ENCODE assay signal across 19 mouse cellular contexts in the genomic region with DNA sequence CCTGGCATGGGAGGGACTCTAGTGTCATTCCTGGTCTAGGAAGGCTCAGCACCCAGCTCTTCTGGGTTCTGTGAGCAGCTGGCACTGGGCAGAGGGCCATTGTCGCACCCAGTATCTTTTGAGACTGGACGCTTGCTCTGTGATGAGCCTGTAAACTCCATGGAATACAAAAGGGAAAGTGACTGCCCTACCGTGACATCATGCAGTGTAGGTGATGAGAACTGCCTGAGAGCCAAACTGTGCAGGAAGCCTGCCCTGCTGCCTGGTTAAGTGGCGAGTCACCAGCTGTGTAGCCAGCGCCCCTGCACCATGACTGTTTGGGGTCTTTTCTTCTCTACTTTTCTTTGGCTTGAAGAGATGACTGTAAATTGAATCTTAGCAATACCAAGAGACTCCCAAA.
DNase-seq lines count a peak whose midpoint lies in the region; ATAC-seq and TF ChIP-seq lines count a peak whose summit lies in the region.
"Had no signal": no experiment of that assay in that cellular context is flagged by ENCODE, and none has a peak within 500 bp of the region (broad histone marks: within the 10 kb centered on the region; RNA-seq: fewer than 3 reads in every experiment).

No protein-coding gene starts in this region.

- no peak overlapping the region for H3K9ac ChIP-seq in heart, embryonic 16.5 days (ENCODE audit: low read length)
- H3K9ac ChIP-seq in stomach, embryonic 14.5 days (replicated peaks; ENCODE audit: low read depth, low read length), result 0 out of 2 replicates have a peak overlapping the region, but pooled peaks have one; percentile 10
- no peak overlapping the region for H3K9ac ChIP-seq in stomach, postnatal 0 days (ENCODE audit: low read length)
- no peak overlapping the region for H3K9ac ChIP-seq in embryonic facial prominence, embryonic 14.5 days (ENCODE audit: low read depth, low read length)
- H3K9ac ChIP-seq: forebrain, postnatal 0 days; midbrain, embryonic 15.5 days had no signal

- H3K4me2 ChIP-seq in heart, embryonic 16.5 days (ENCODE audit: low read depth, low read length), result no peak overlapping the region
- no peak overlapping the region for H3K4me2 ChIP-seq in stomach, embryonic 14.5 days (replicated peaks; ENCODE audit: low read depth, low read length)
- H3K4me2 ChIP-seq in stomach, postnatal 0 days (replicated peaks; ENCODE audit: low read depth), result no peak overlapping the region
- no peak overlapping the region for H3K4me2 ChIP-seq in embryonic facial prominence, embryonic 14.5 days (ENCODE audit: low read depth, low read length)
- H3K4me2 ChIP-seq in myocyte (ENCODE audit: low read depth), result peak overlapping the region; percentile 41
- H3K4me2 ChIP-seq: midbrain, embryonic 15.5 days had no signal

- no peak for TF ChIP-seq CTCF in stomach, postnatal 0 days (IDR thresholded peaks at IDR 0.05; ENCODE audit: low read depth)

- no peak for ATAC-seq in heart, embryonic 16.5 days (replicated peaks; ENCODE audit: extremely low read depth, insufficient read depth, low FRiP score)
- ATAC-seq in stomach, embryonic 14.5 days (ENCODE audit: insufficient number of reproducible peaks, insufficient read depth, low FRiP score, low read depth), result no peak
- no peak for ATAC-seq in stomach, postnatal 0 days (ENCODE audit: low FRiP score, low TSS enrichment)
- ATAC-seq in embryonic facial prominence, embryonic 14.5 days (ENCODE audit: low read depth), result no peak
- ATAC-seq: forebrain, postnatal 0 days; lung, postnatal 0 days; midbrain, embryonic 15.5 days; Patski had no signal

- no peaks in the 10 kb centered on the region for H3K36me3 ChIP-seq in heart, embryonic 16.5 days (ENCODE audit: control insufficient read depth, insufficient read depth)
- H3K36me3 ChIP-seq in stomach, embryonic 14.5 days (ENCODE audit: control insufficient read depth, insufficient read depth, low read length), result no peaks in the 10 kb centered on the region
- H3K36me3 ChIP-seq in stomach, postnatal 0 days (ENCODE audit: control insufficient read depth, insufficient read depth, low read length), result no peaks in the 10 kb centered on the region
- no peaks in the 10 kb centered on the region for H3K36me3 ChIP-seq in embryonic facial prominence, embryonic 14.5 days (ENCODE audit: control insufficient read depth, insufficient read depth, low read length)
- no peaks in the 10 kb centered on the region for H3K36me3 ChIP-seq in myocyte (ENCODE audit: control insufficient read depth, insufficient read depth)
- H3K36me3 ChIP-seq: midbrain, embryonic 15.5 days had no signal

- no peak for TF ChIP-seq EP300 in stomach, postnatal 0 days (optimal IDR thresholded peaks at IDR 0.05)

- no peaks in the 10 kb centered on the region for H3K27me3 ChIP-seq in heart, embryonic 16.5 days (ENCODE audit: control insufficient read depth, insufficient read depth, low read length)
- H3K27me3 ChIP-seq in stomach, embryonic 14.5 days (ENCODE audit: control insufficient read depth, insufficient read depth, low read length), result no peaks in the 10 kb centered on the region
- H3K27me3 ChIP-seq in stomach, postnatal 0 days (ENCODE audit: control insufficient read depth, insufficient read depth, low read length), result no peaks in the 10 kb centered on the region
- no peaks in the 10 kb centered on the region for H3K27me3 ChIP-seq in embryonic facial prominence, embryonic 14.5 days (replicated peaks; ENCODE audit: control insufficient read depth, insufficient read depth, low read length)
- no peaks in the 10 kb centered on the region for H3K27me3 ChIP-seq in myocyte (ENCODE audit: control insufficient read depth, insufficient read depth, insufficient read length)
- H3K27me3 ChIP-seq: midbrain, embryonic 15.5 days; Patski had no signal

- no peaks in the 10 kb centered on the region for H3K79me2 ChIP-seq in myocyte (ENCODE audit: control insufficient read depth, insufficient read depth)

- no peak for TF ChIP-seq POLR2A in myocyte (IDR thresholded peaks at IDR 0.05; ENCODE audit: insufficient read length, low read depth)

- H3K9me3 ChIP-seq in heart, embryonic 16.5 days (replicated peaks; ENCODE audit: control insufficient read depth, low read length), result no peaks in the 10 kb centered on the region
- H3K9me3 ChIP-seq in stomach, embryonic 14.5 days (ENCODE audit: control insufficient read depth, low read depth, low read length), result no peaks in the 10 kb centered on the region
- no peaks in the 10 kb centered on the region for H3K9me3 ChIP-seq in stomach, postnatal 0 days (ENCODE audit: control insufficient read depth, low read length)
- no peaks in the 10 kb centered on the region for H3K9me3 ChIP-seq in embryonic facial prominence, embryonic 14.5 days (ENCODE audit: control insufficient read depth, low read length)
- H3K9me3 ChIP-seq: midbrain, embryonic 15.5 days had no signal

- no peak overlapping the region for H3K4me3 ChIP-seq in heart, embryonic 16.5 days (ENCODE audit: low read length)
- no peak overlapping the region for H3K4me3 ChIP-seq in stomach, embryonic 14.5 days (ENCODE audit: low read depth, low read length)
- no peak overlapping the region for H3K4me3 ChIP-seq in stomach, postnatal 0 days (ENCODE audit: low read depth, low read length)
- no peak overlapping the region for H3K4me3 ChIP-seq in embryonic facial prominence, embryonic 14.5 days (ENCODE audit: low read depth, low read length)
- H3K4me3 ChIP-seq in myocyte, result no peak overlapping the region
- H3K4me3 ChIP-seq: midbrain, embryonic 15.5 days had no signal

- H3K4me1 ChIP-seq in heart, embryonic 16.5 days (ENCODE audit: control insufficient read depth, insufficient read depth, low read length), result peaks cover 29% of the 10 kb centered on the region
- H3K4me1 ChIP-seq in stomach, embryonic 14.5 days (ENCODE audit: control insufficient read depth, insufficient read depth, low read length), result peaks cover 31% of the 10 kb centered on the region; the same call in 1 of the 2 replicates
- no peaks in the 10 kb centered on the region for H3K4me1 ChIP-seq in stomach, postnatal 0 days (replicated peaks; ENCODE audit: control insufficient read depth, insufficient read depth)
- peaks cover 39% of the 10 kb centered on the region for H3K4me1 ChIP-seq in embryonic facial prominence, embryonic 14.5 days (ENCODE audit: control insufficient read depth, insufficient read depth, low read length)

- 51% methylated on average over 5 of the region's 5 CpGs for WGBS in heart, embryonic 16.5 days
- WGBS in stomach, embryonic 14.5 days, result 75% methylated on average over 5 of the region's 5 CpGs
- 72% methylated on average over 5 of the region's 5 CpGs for WGBS in stomach, postnatal 0 days
- WGBS in embryonic facial prominence, embryonic 14.5 days, result 47% methylated on average over 5 of the region's 5 CpGs

- no peak overlapping the region for H3ac ChIP-seq in myocyte (ENCODE audit: control insufficient read depth, insufficient read length)

- H3K27ac ChIP-seq in heart, embryonic 16.5 days (ENCODE audit: low read length), result peak overlapping the region; percentile 29; the same call in 1 of the 2 replicates
- peak overlapping the region; percentile 10; the same call in 1 of the 2 replicates for H3K27ac ChIP-seq in stomach, embryonic 14.5 days (ENCODE audit: low read length)
- H3K27ac ChIP-seq in stomach, postnatal 0 days (replicated peaks), result no peak overlapping the region
- H3K27ac ChIP-seq in embryonic facial prominence, embryonic 14.5 days (replicated peaks; ENCODE audit: low read depth, low read length), result peak overlapping the region; percentile 81
- H3K27ac ChIP-seq: midbrain, embryonic 15.5 days had no signal

- DNase-seq in heart, adult 9 months (ENCODE audit: low spot score in 2 of 2), result no peak
- no peak for DNase-seq in stomach, postnatal 0 days (ENCODE audit: low spot score)
- DNase-seq in embryonic facial prominence, embryonic 14.5 days (ENCODE audit: low spot score), result no peak
- DNase-seq in retina, postnatal 1 day, result no peak
- no peak for DNase-seq in lung, postnatal 10 days
- DNase-seq: adrenal gland, postnatal 14 days; cerebellum, adult 11 months; cerebellum, postnatal 14 days; forebrain, postnatal 0 days; heart, postnatal 14 days; kidney, adult 11 months; liver; thymus, postnatal 25 days had no signal

TF ChIP-seq in myocyte, 11 proteins besides CTCF, POLR2A, EP300 and RAD21:
- TF ChIP-seq POLR2AphosphoS2 (IDR thresholded peaks at IDR 0.05; ENCODE audit: insufficient read length, low read depth) (no peak), CEBPB (IDR thresholded peaks at IDR 0.05; ENCODE audit: insufficient read depth, poor library complexity, severe bottlenecking) (no peak), E2F4 (IDR thresholded peaks at IDR 0.05; ENCODE audit: insufficient read depth) (no peak), TCF3 (IDR thresholded peaks at IDR 0.05; ENCODE audit: insufficient read length, low read depth) (no peak), REST (IDR thresholded peaks at IDR 0.05; ENCODE audit: insufficient read depth, insufficient read length) (no peak), MYOG (IDR thresholded peaks at IDR 0.05; ENCODE audit: control insufficient read depth in 1 of 3, insufficient read depth in 1 of 3, insufficient read length in 2 of 3, low read depth in 2 of 3) (no peak), MAX (IDR thresholded peaks at IDR 0.05; ENCODE audit: low read depth) (no peak), USF1 (IDR thresholded peaks at IDR 0.05; ENCODE audit: low read depth) (no peak), MYOD1 (IDR thresholded peaks at IDR 0.05; ENCODE audit: control insufficient read depth in 1 of 3, insufficient read length in 2 of 3, low read depth in 2 of 3) (no peak), TCF12 (IDR thresholded peaks at IDR 0.05; ENCODE audit: insufficient read depth, poor library complexity, severe bottlenecking) (no peak), SRF (IDR thresholded peaks at IDR 0.05; ENCODE audit: control insufficient read depth, insufficient read length, low read depth) (no peak)
